Mouse (Mus musculus) monocyte, adult 5-6 weeks (primary cell): ENCODE measurements around the gene Klk15. TPM values are rescaled to one million over a fixed set of nuclear protein-coding genes. Genes with fewer than 3 reads are reported as not detected.
"Not testable (repeated sequence)": the region's sequence is repeated elsewhere in the genome, so short reads cannot be mapped to it uniquely, and the experiment has no call there.

ENCODE experiments used
- ATAC-seq: fragments of 153-309, 156-312 bp; replicated peaks from 2 replicates; pipeline ENCODE4 v1.8.0; 2017; ENCODE audit warnings: mild to moderate bottlenecking; ENCODE audit not compliant: low TSS enrichment, insufficient number of reproducible peaks, severe bottlenecking, poor library complexity, low FRiP score
- total RNA-seq: library from RNA; stranded (forward); fragments of 200-1000, 200-491, 200-594 nt; gene quantifications from 3 replicates; pipeline ENCODE4 v1.2.3, GENCODE M21; 2017

The Klk15 gene
- total RNA-seq, 1 experiment from 2014 or later = not detected

- no peak for ATAC-seq
Observed at GRCm38 (mm10) chr7:43966451-43966850, 32.9 kb downstream of the Klk15 start, which contains the start of gene Klk1b1. Gene Klk1b1 (plus strand): TSS chr7:43966751.

GRCm38 (mm10) chr7:43967058-43967457, 33.5 kb downstream of the Klk15 start:
- ATAC-seq = no peak

- no peak for ATAC-seq
Observed at GRCm38 (mm10) chr7:43967612-43968011, 34.1 kb downstream of the Klk15 start.

- not testable (repeated sequence) for ATAC-seq
Observed at GRCm38 (mm10) chr7:43975761-43976160, 42.2 kb downstream of the Klk15 start, which contains the start of gene Klk1b9. Gene Klk1b9 (plus strand): TSS chr7:43976061.

DNA sequence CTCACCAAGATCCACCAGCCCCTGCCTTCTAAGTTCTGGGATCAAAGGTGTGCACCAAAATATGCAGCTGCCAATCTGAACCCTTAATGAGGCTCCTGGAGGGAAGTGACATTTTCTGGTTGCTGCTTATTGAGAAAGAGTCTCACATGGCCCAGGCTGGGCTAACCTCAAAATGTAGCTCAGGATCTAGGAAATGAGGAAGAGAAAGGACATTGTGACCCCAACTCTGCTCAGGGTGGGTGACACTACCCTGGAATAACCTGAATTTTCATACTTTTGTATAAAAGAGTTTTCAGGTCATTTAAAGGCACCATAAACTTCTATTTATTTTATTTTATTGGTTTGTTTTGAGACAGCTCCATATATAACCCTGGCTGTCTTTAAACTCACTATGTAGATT, 52.1 kb downstream of the Klk15 start:
- ATAC-seq = no peak

Other genes with a start within 250 kb of the Klk15 start
- not detected in 3 replicates for gene Klk14, start 243.3 kb upstream of the Klk15 start, total RNA-seq
- gene Klk13, start 221.2 kb upstream of the Klk15 start, total RNA-seq = not detected in 3 replicates
- gene Klk12, start 164.8 kb upstream of the Klk15 start, total RNA-seq = not detected in 3 replicates
- gene Klk11, start 159.1 kb upstream of the Klk15 start, total RNA-seq = not detected in 3 replicates
- gene Klk10, start 152.7 kb upstream of the Klk15 start, total RNA-seq = not detected in 3 replicates
- not detected in 3 replicates for gene Klk9, start 141.8 kb upstream of the Klk15 start, total RNA-seq
- gene Klk8, start 136.2 kb upstream of the Klk15 start, total RNA-seq = 4.4 to 5.0 TPM in 2 of 3 replicates, not detected in the other
- not detected in 3 replicates for gene Klk7, start 122.4 kb upstream of the Klk15 start, total RNA-seq
- not detected in 3 replicates for gene Klk6, start 109.2 kb upstream of the Klk15 start, total RNA-seq
- not detected in 3 replicates for gene Klk5, start 91.8 kb upstream of the Klk15 start, total RNA-seq
- gene Klk4, start 52.6 kb upstream of the Klk15 start, total RNA-seq = not detected in 3 replicates
- gene Klk1b8, start 16.9 kb downstream of the Klk15 start, total RNA-seq = not detected in 3 replicates
- gene Klk1b1, start 33.0 kb downstream of the Klk15 start, total RNA-seq = not detected in 3 replicates
- not detected in 3 replicates for gene Klk1b9, start 42.3 kb downstream of the Klk15 start, total RNA-seq
- gene Klk1b11, start 62.1 kb downstream of the Klk15 start, total RNA-seq = not detected in 3 replicates
- not detected in 3 replicates for gene Klk1b26, start 78.4 kb downstream of the Klk15 start, total RNA-seq
- gene Klk1b27, start 118.5 kb downstream of the Klk15 start, total RNA-seq = 2.3 TPM in 1 of 3 replicates, not detected in the others
- not detected in 3 replicates for gene Klk1b21, start 168.6 kb downstream of the Klk15 start, total RNA-seq
- not detected in 3 replicates for gene Klk1b22, start 178.9 kb downstream of the Klk15 start, total RNA-seq
- gene Klk1b16, start 203.0 kb downstream of the Klk15 start, total RNA-seq = not detected in 3 replicates